Mouse (Mus musculus) small intestine, adult 2 months (tissue): ENCODE results near the gene En1.

Experiments
- CTCF ChIP-seq: fragments of 200-500 bp; IDR thresholded peaks from 2 replicates; pipeline ENCODE4 v1.5.1; 2012; ENCODE audit warnings: low read depth, mild to moderate bottlenecking, control low read depth, inconsistent platforms, low read length, moderate library complexity, mixed read lengths; ENCODE audit not compliant: insufficient replicate concordance, insufficient read length; ENCODE audit errors: extremely low read depth
- POLR2A ChIP-seq: fragments of 200-500 bp; IDR thresholded peaks from 2 replicates; pipeline ENCODE4 v1.6.1; 2012; ENCODE audit warnings: low read depth, mild to moderate bottlenecking, control low read depth, inconsistent platforms, low read length, moderate library complexity

- TF ChIP-seq CTCF (no peak), POLR2A (no peak)
These were observed 1.4 kb downstream of the En1 start for GRCm38 (mm10) chr1:120603656-120604051.
